Mouse (Mus musculus) left cerebral cortex, postnatal 4 days (tissue): ENCODE data around the gene Gm34653. TPM values are rescaled to one million over a fixed set of nuclear protein-coding genes. Genes with fewer than 3 reads are reported as not detected.

ENCODE experiments used
- DNase-seq: peaks from one replicate; pipeline ENCODE4 v3.0.0-alpha.2; 2022
- intact Hi-C: fragments of 180-260 bp; cut with DNase I; formaldehyde crosslinking; loops from one replicate; pipeline ENCODE4 v1.15.1; 2025
- total RNA-seq, 2 experiments: library from RNA; stranded (reverse); gene quantifications; 2 replicates each; pipeline ENCODE4 v1.2.3; 2021

Gm34653 gene
- total RNA-seq, 2 experiments from 2014 or later = not detected

GRCm38 (mm10) chr2:34880054-34880453, 47.2 kb downstream of the Gm34653 start:
- intact Hi-C loops = no loop called here
- DNase-seq = no peak

GRCm38 (mm10) chr2:34882757-34883156, 50.0 kb downstream of the Gm34653 start:
- intact Hi-C loops = no loop called here
- no peak for DNase-seq

- intact Hi-C loops = no loop called here
Measured at GRCm38 (mm10) chr2:34883190-34883589, 50.4 kb downstream of the Gm34653 start.

GRCm38 (mm10) chr2:34884186-34884585, 51.4 kb downstream of the Gm34653 start:
- DNase-seq = no peak
- intact Hi-C loops = no loop called here

More at GRCm38 (mm10) chr2:34883190-34883589, 50.4 kb downstream of the Gm34653 start:
- no peak for DNase-seq

Other genes starting within 250 kb of the Gm34653 start
- 100 to 1,000 TPM; 119 to 123 TPM for gene Gapvd1, start 77.8 kb upstream of the Gm34653 start, total RNA-seq
- gene Hspa5, start 61.0 kb upstream of the Gm34653 start, total RNA-seq = 100 to 1,000 TPM; 260 to 290 TPM
- gene Rabepk, start 33.1 kb upstream of the Gm34653 start, total RNA-seq = 10 to 100 TPM; 22.9 to 25.2 TPM
- gene Fbxw2, start 6.7 kb upstream of the Gm34653 start, total RNA-seq = 100 to 1,000 TPM; 103 to 104 TPM
- under 1 TPM; 0.20 to 0.52 TPM for gene Cutal, start 41.4 kb downstream of the Gm34653 start, total RNA-seq
- 10 to 100 TPM; 38.2 to 45.8 TPM for gene Psmd5, start 42.0 kb downstream of the Gm34653 start, total RNA-seq
- gene Phf19, start 81.0 kb downstream of the Gm34653 start, total RNA-seq = 1 to 10 TPM; 2.3 to 4.5 TPM
- 1 to 10 TPM; 1.1 to 2.6 TPM for gene Traf1, start 128.8 kb downstream of the Gm34653 start, total RNA-seq
- gene Hc, start 228.4 kb downstream of the Gm34653 start, total RNA-seq = under 1 TPM in 1 of 2 experiments, not detected in 1; 0.18 TPM